7 mouse cellular contexts compared by ENCODE assay signal in the genomic region with DNA sequence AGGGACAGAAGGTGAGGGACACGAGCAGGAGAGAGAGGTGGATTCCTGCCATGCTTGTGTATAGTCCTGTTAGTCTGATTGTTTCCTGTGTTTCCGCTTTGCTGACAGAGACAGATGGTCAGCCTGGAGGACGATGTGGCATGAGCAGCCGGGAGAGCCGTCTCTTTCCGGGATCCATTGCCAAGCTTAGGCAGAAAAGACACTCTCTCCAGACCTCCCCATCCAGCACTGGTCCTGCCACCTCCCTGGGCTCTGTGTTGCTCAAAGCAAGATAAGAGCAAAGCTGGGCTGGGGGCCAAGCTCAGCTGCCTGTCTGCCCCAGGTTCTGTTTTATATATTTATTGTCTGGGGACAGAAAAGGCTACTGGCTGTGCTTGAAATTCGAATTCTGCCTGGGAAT. TPM values are rescaled to one million over a fixed set of nuclear protein-coding genes. Genes with fewer than 3 reads are reported as not detected.
A peak's percentile ranks its signal among the peaks of the same experiment; 100 is the strongest.
DNase-seq lines count a peak whose midpoint lies in the region; ATAC-seq and TF ChIP-seq lines count a peak whose summit lies in the region.

No protein-coding gene starts in this region.

- peak; percentile 72 for DNase-seq in urinary bladder, postnatal 14 days (ENCODE audit: low spot score)
- no peak for DNase-seq in urinary bladder, adult 2 months (ENCODE audit: low spot score)
- DNase-seq in cerebellum, postnatal 36 days = peak; percentile 93 to 94
- peak; percentile 89 for DNase-seq in lung, embryonic 14.5 days
- DNase-seq in frontal cortex, adult 2 months (ENCODE audit: extremely low spot score in 1 of 2, low spot score in 1 of 2) = no peak

- no peak overlapping the region for H3K9ac ChIP-seq in hindbrain, embryonic 15.5 days
- no peak overlapping the region; the same call in 1 of the 2 replicates for H3K9ac ChIP-seq in lung, embryonic 14.5 days

- no peak overlapping the region for H3K4me3 ChIP-seq in hindbrain, embryonic 15.5 days
- H3K4me3 ChIP-seq in lung, embryonic 14.5 days (ENCODE audit: low read depth, low read length) = no peak overlapping the region

- H3K9me3 ChIP-seq in hindbrain, embryonic 15.5 days = no peaks in the 10 kb centered on the region
- H3K9me3 ChIP-seq in lung, embryonic 14.5 days (ENCODE audit: low read depth, low read length) = no peaks in the 10 kb centered on the region

- no peak for TF ChIP-seq CTCF in lung, embryonic 14.5 days (IDR thresholded peaks at IDR 0.05; ENCODE audit: low read depth)

- no peak for ATAC-seq in hindbrain, embryonic 15.5 days (ENCODE audit: low FRiP score, low read depth)
- ATAC-seq in lung, embryonic 14.5 days (ENCODE audit: insufficient read depth) = peak; percentile 85
- ATAC-seq in granulocyte monocyte progenitor cell, adult 5-6 weeks (replicated peaks; ENCODE audit: poor library complexity, severe bottlenecking) = no peak

- H3K4me1 ChIP-seq in hindbrain, embryonic 15.5 days (replicated peaks) = no peaks in the 10 kb centered on the region
- 0 out of 2 replicates have a peak, but pooled peaks cover 3% of the 10 kb centered on the region for H3K4me1 ChIP-seq in lung, embryonic 14.5 days (ENCODE audit: insufficient read depth)

- no peak overlapping the region for H3K4me2 ChIP-seq in hindbrain, embryonic 15.5 days
- no peak overlapping the region for H3K4me2 ChIP-seq in lung, embryonic 14.5 days

- H3K27ac ChIP-seq in hindbrain, embryonic 15.5 days (replicated peaks) = peak overlapping the region; percentile 47
- peak overlapping the region; percentile 77; the same call in 1 of the 2 replicates for H3K27ac ChIP-seq in lung, embryonic 14.5 days (ENCODE audit: low read depth)

- H3K27me3 ChIP-seq in hindbrain, embryonic 15.5 days = no peaks in the 10 kb centered on the region
- no peaks in the 10 kb centered on the region for H3K27me3 ChIP-seq in lung, embryonic 14.5 days (ENCODE audit: insufficient read depth, low read length)

- H3K36me3 ChIP-seq in hindbrain, embryonic 15.5 days = peaks cover 52% of the 10 kb centered on the region
- peaks cover 73% of the 10 kb centered on the region for H3K36me3 ChIP-seq in lung, embryonic 14.5 days (ENCODE audit: insufficient read depth)

- WGBS in hindbrain, embryonic 15.5 days = 46% methylated on average over 7 of the region's 7 CpGs
- WGBS in lung, embryonic 14.5 days = 20% methylated on average over 7 of the region's 7 CpGs

RNA-seq across cellular contexts. Expression of a gene that starts 12.1 kb away (rescaled TPM):
- 2.4 and 3.0 TPM in 2 replicates for polyA plus RNA-seq in urinary bladder, adult 2 months (2012; rRNA removed)
- 26.4 and 27.2 TPM in 2 replicates for polyA plus RNA-seq in hindbrain, embryonic 15.5 days (2015; fragmentation: Nextera tagmentation; extraction: Ambion mirVana)
- 159 and 173 TPM in 2 replicates for polyA plus RNA-seq in lung, embryonic 14.5 days (2014; fragmentation: Nextera tagmentation; extraction: Ambion mirVana)
- total RNA-seq in granulocyte monocyte progenitor cell, adult 5-6 weeks (2014; fragmentation: Nextera tagmentation) = 31.4 and 46.5 TPM in 2 replicates
- 117 and 138 TPM in 2 replicates for total RNA-seq in granulocyte monocyte progenitor cell, adult 5-6 weeks (2017)
- polyA plus RNA-seq in frontal cortex, adult 2 months (2012; rRNA removed) = 3.3 and 3.8 TPM in 2 replicates

RNA-seq across cellular contexts. Expression of a gene that starts 24.8 kb away (rescaled TPM):
- polyA plus RNA-seq in urinary bladder, adult 2 months (2012; rRNA removed) = 29.2 and 35.7 TPM in 2 replicates
- polyA plus RNA-seq in hindbrain, embryonic 15.5 days (2015; fragmentation: Nextera tagmentation; extraction: Ambion mirVana) = 15.6 and 18.3 TPM in 2 replicates
- 24.2 and 24.4 TPM in 2 replicates for polyA plus RNA-seq in lung, embryonic 14.5 days (2014; fragmentation: Nextera tagmentation; extraction: Ambion mirVana)
- 8.9 and 9.0 TPM in 2 replicates for total RNA-seq in granulocyte monocyte progenitor cell, adult 5-6 weeks (2014; fragmentation: Nextera tagmentation)
- 13.1 and 15.5 TPM in 2 replicates for total RNA-seq in granulocyte monocyte progenitor cell, adult 5-6 weeks (2017)
- 13.4 and 14.4 TPM in 2 replicates for polyA plus RNA-seq in frontal cortex, adult 2 months (2012; rRNA removed)

RNA-seq across cellular contexts. Expression of a gene that starts 50.5 kb away (rescaled TPM):
- 44.6 and 77.0 TPM in 2 replicates for polyA plus RNA-seq in urinary bladder, adult 2 months (2012; rRNA removed)
- polyA plus RNA-seq in hindbrain, embryonic 15.5 days (2015; fragmentation: Nextera tagmentation; extraction: Ambion mirVana) = 5.2 and 5.8 TPM in 2 replicates
- 16.4 TPM in 2 replicates for polyA plus RNA-seq in lung, embryonic 14.5 days (2014; fragmentation: Nextera tagmentation; extraction: Ambion mirVana)
- 1.5 and 2.1 TPM in 2 replicates for total RNA-seq in granulocyte monocyte progenitor cell, adult 5-6 weeks (2014; fragmentation: Nextera tagmentation)
- total RNA-seq in granulocyte monocyte progenitor cell, adult 5-6 weeks (2017) = 0.78 and 1.6 TPM in 2 replicates
- polyA plus RNA-seq in frontal cortex, adult 2 months (2012; rRNA removed) = 7.9 and 8.0 TPM in 2 replicates

Comparison
In these comparisons a context has a peak if more than half of its experiments do, and no peak if none do; other contexts are left out.
1. DNase-seq: peak in urinary bladder, postnatal 14 days (single experiment), cerebellum, postnatal 36 days (2 of 2) and lung, embryonic 14.5 days (single experiment); none in urinary bladder, adult 2 months (single experiment) and frontal cortex, adult 2 months (0 of 2).